Mouse (Mus musculus) fibroblast of lung, adult 2 months (primary cell): ENCODE data around the gene Wdr18.

Source experiments
- DNase-seq: peaks from one replicate; pipeline ENCODE4 v3.0.0-alpha.2; 2011; ENCODE audit warnings: low read depth

The Wdr18 gene

DNA sequence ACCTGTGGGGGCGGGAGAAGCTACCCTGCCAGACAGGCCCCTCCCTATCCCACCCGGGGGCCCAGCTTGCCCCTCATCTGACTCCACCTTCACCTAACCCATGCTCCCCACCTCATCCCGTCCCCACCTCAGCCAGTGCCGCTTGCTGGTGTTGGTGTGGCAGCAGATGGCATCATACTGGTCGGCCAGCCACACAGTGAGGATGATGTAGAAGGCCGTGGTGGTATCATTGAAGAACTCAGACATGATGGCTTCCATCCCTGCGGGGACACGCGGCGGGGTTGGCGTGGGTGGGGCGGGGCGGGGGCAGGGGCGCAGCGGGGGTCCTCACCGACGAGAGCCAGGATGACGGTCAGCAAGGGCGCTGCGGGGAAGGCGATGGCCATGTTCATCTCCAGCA, 18.1 kb downstream of the Wdr18 start:
- no peak for DNase-seq

DNA sequence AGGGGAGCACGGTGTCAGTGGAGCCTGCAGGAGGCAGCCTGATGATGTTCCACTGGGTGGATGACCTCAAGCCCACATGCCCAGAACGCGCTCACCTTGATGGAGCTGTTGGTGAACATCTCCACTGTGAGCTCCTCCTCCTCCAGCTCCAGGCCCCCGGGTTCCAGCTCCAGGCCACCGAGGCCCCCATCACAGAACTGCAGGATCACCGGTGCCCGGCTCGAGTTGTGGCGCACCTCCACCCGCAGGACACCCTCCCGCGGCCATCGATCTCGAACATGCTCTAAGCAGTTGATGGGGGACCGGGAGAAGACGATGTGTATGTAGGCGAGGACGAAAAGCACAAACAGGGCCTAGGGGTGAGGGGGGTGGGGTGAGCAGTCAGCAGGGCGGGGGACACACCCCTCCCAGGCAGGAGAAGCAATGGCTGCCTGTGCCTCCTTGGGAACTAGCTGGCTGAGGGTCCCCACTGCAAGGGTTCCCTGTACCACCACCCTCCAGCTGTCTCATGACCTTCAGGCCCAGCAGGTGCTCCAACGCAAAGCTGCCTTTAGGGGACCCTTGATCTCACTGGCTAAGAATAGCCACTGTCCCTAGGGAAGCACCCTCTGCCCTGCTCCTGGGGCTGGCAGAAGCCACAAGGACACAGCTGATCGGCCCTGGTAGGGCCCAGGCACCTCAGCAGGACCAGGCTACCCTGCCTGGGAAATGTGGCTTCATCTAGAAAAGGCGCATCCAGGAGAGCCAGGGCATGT, 19.6 kb downstream of the Wdr18 start:
- DNase-seq = no peak

- DNase-seq = no peak
These were observed 23.3 kb downstream of the Wdr18 start for GRCm38 (mm10) chr10:79983205-79983604.

- DNase-seq = no peak
These were observed 23.7 kb downstream of the Wdr18 start for GRCm38 (mm10) chr10:79983670-79984069.

GRCm38 (mm10) chr10:79984195-79984816, 24.4 kb downstream of the Wdr18 start, which contains the start of gene Tmem259:
Tmem259 (minus strand) TSS chr10:79984330.
- no peak for DNase-seq

GRCm38 (mm10) chr10:79984871-79985270, 24.9 kb downstream of the Wdr18 start:
- DNase-seq = peak; percentile 99

DNA sequence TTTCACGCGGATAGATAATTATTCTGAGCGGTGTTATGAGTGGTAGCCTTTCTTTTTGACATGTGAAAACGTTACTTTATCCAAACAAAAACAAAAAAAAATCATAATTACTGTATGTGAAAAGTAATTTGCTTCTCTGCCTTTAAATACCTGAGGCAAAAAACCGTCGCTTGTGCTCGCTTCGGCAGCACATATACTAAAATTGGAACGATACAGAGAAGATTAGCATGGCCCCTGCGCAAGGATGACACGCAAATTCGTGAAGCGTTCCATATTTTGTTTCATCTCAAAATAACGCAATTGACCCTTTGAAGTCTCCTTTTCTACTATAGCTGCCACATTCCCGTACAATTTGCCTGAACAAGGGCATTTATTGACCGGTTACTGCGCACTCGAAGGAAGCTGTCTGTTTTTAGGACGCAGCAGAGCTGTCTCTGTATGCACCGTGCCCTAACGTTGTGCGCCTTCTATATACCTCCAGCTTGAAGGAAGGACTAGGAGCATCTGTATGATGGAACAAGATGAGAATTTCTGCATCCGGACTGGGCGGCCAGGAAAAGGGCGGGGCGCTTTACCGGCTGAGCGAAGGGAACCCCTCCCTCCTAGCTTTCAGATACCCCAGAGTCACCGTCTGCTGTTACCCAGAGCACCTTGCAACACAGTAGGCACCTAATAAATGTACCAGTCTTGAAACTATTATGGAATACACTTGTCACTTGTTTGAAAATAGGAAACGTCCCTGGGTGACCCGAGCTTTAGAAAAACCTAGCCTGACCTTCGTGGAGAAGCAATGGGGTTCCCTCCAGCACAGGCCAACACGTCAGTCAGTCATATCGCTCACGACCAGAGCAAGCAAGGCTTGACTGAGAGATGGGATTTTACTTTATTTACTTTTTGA, 25.6 kb downstream of the Wdr18 start:
- no peak for DNase-seq

GRCm38 (mm10) chr10:79986232-79986878, 26.4 kb downstream of the Wdr18 start:
- no peak for DNase-seq

DNA sequence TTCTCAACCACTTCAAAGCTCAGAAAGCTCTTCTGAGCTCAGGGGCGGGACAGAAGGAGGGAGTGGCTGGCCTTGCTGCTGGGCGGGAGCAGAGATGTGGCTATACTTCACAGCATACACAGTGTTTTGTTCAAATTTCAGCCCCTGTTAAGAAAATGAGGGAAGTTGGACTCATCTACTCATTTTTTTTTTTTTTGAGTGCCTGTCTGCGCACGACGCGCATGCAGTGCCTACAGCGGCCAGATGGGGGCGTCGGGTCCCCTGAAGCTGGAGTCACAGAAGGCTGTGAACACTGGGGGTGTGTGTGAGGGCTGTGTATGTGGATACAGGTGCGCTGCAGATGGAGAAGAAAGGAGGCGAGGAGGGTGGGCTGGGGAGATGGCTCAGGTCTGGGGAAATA, 27.0 kb downstream of the Wdr18 start:
- DNase-seq = peak; percentile 64

- DNase-seq = no peak
These were observed 28.0 kb downstream of the Wdr18 start for GRCm38 (mm10) chr10:79987771-79988505.

GRCm38 (mm10) chr10:79988506-79989271, 28.7 kb downstream of the Wdr18 start, which contains the start of gene Cnn2:
Cnn2 (plus strand) TSS chr10:79988584.
- no peak for DNase-seq

GRCm38 (mm10) chr10:79989272-79989786, 29.4 kb downstream of the Wdr18 start:
- no peak for DNase-seq

GRCm38 (mm10) chr10:79989870-79990269, 29.9 kb downstream of the Wdr18 start:
- DNase-seq = no peak

DNA sequence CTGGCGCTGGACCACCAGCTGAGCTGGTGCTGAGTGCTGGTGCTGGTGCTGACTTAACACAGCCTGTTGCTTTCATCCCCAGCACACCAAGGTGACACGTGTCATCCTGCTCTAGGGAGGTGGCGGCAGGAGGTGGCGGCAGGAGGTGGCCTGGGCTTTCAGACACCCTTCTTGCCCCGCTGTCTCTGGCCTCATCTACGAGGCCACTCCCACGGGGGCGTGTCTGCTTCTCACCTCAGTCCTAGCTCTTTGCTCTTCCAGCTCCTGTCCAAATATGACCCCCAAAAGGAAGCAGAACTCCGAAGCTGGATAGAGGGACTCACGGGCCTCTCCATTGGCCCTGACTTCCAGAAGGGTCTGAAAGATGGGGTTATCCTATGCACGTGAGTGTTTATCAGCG, 31.1 kb downstream of the Wdr18 start:
- DNase-seq = no peak

DNA sequence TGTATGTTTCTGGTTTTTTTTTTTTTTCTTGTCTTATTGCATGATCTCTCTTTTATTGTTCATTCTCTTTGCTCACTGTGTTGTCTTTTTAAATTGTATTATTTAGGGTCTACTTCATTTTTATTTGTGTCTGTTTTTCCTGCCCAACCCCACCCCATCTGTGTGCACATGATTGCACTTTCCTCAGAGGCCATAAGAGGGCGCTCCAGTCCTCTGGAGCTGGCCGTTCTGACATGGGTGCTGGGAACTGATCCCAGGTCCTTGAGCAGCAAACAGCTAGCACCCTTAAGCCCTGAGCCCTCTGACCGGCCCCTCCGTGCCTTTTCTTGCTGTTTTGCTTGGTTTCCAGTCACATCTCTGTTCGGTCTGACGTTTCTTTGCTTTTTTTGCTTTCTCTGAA, 31.6 kb downstream of the Wdr18 start:
- no peak for DNase-seq

GRCm38 (mm10) chr10:79994397-79995115, 34.6 kb downstream of the Wdr18 start:
- DNase-seq = no peak

- DNase-seq = no peak
These were observed 35.7 kb downstream of the Wdr18 start for GRCm38 (mm10) chr10:79995636-79996035.

GRCm38 (mm10) chr10:79996272-79997033, 36.5 kb downstream of the Wdr18 start, which contains the start of gene Abca7:
Abca7 (plus strand) TSS chr10:79996494.
- peak; percentile 81 for DNase-seq
